Mouse (Mus musculus) E14TG2a.4 (cell line): ENCODE data around the gene Galnt17.

ENCODE experiments used
- CTCF ChIP-seq: conservative IDR thresholded peaks from 2 replicates; pipeline ENCODE4 v1.5.1; 2014; ENCODE audit warnings: low read length
- NANOG ChIP-seq: IDR thresholded peaks from 2 replicates; pipeline ENCODE4 v1.6.1; 2014; ENCODE audit warnings: borderline replicate concordance, low read length, mixed read lengths
- POU5F1 ChIP-seq: IDR thresholded peaks from 2 replicates; pipeline ENCODE4 v1.6.1; 2014; ENCODE audit warnings: low read length, borderline replicate concordance

DNA sequence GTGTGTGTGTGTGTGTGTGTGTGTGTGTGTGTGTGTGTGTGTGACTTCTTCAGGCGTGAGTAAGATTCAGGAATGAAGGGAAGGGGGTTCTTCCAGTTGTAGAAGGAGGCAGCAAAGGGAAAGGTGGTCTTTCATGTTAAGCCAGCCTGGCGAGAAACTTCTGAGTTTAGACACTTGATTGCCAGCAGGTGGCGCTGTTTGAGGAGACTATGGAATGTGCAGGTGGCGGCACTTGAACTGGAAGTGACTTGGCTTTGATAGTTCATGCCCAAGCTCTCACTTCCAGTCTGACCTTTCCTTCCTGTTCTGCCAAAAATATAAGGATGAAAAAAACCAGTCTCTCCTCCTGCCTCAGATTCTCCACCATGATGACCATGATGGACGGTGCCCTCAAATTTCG is 298.8 kb downstream of the Galnt17 start:
- TF ChIP-seq CTCF: peak; percentile 50
- TF ChIP-seq NANOG: no peak
- no peak for TF ChIP-seq POU5F1
